Mouse (Mus musculus): ENCODE measurements around the gene Lamtor4. TPM values are rescaled to one million over a fixed set of nuclear protein-coding genes. Genes with fewer than 3 reads are reported as not detected.

Lamtor4 gene
- polyA plus RNA-seq, 1 experiment, result 131 TPM

- Histone ChIP-seq H3K9me3 (peaks cover 10% of the 10 kb centered on the region), H3K4me3 (replicated peaks) (peak overlapping the region; percentile 47), H3K27me3 (replicated peaks) (peaks cover 27% of the 10 kb centered on the region), H3K36me3 (replicated peaks; ENCODE audit: low read length) (no peaks in the 10 kb centered on the region), H3K4me1 (peaks cover 55% of the 10 kb centered on the region)
- no peak for TF ChIP-seq FLI1 (IDR thresholded peaks at IDR 0.05; ENCODE audit: low read length)
- TF ChIP-seq GATA1 (IDR thresholded peaks at IDR 0.05; ENCODE audit: borderline replicate concordance, low read length), result no peak
Measured at GRCm38 (mm10) chr5:138280829-138281228, 25.5 kb downstream of the Lamtor4 start.

- TF ChIP-seq FLI1 (IDR thresholded peaks at IDR 0.05; ENCODE audit: low read length) (no peak), GATA1 (IDR thresholded peaks at IDR 0.05; ENCODE audit: borderline replicate concordance, low read length) (no peak)
- H3K4me3 ChIP-seq (replicated peaks), result no peak overlapping the region
- peaks cover 27% of the 10 kb centered on the region for H3K27me3 ChIP-seq (replicated peaks)
- peaks cover 10% of the 10 kb centered on the region for H3K9me3 ChIP-seq
- no peaks in the 10 kb centered on the region for H3K36me3 ChIP-seq (replicated peaks; ENCODE audit: low read length)
- H3K4me1 ChIP-seq, result peaks cover 46% of the 10 kb centered on the region
Measured at GRCm38 (mm10) chr5:138281798-138282197, 26.5 kb downstream of the Lamtor4 start.

- no peak for TF ChIP-seq GATA1 (IDR thresholded peaks at IDR 0.05; ENCODE audit: borderline replicate concordance, low read length)
- Histone ChIP-seq H3K9me3 (peaks cover 13% of the 10 kb centered on the region), H3K27me3 (replicated peaks) (peaks cover 25% of the 10 kb centered on the region), H3K4me3 (replicated peaks) (no peak overlapping the region), H3K4me1 (peaks cover 28% of the 10 kb centered on the region), H3K36me3 (replicated peaks; ENCODE audit: low read length) (no peaks in the 10 kb centered on the region)
Measured at GRCm38 (mm10) chr5:138283540-138283939, 28.3 kb downstream of the Lamtor4 start.

GRCm38 (mm10) chr5:138287861-138288260 lies 32.6 kb downstream of the Lamtor4 start:
- Histone ChIP-seq H3K4me1 (no peaks in the 10 kb centered on the region; the same call in 1 of the 2 replicates), H3K4me3 (replicated peaks) (no peak overlapping the region), H3K36me3 (replicated peaks; ENCODE audit: low read length) (no peaks in the 10 kb centered on the region), H3K9me3 (peaks cover 3% of the 10 kb centered on the region), H3K27me3 (replicated peaks) (no peaks in the 10 kb centered on the region)
- TF ChIP-seq GATA1 (IDR thresholded peaks at IDR 0.05; ENCODE audit: borderline replicate concordance, low read length) (no peak), FLI1 (IDR thresholded peaks at IDR 0.05; ENCODE audit: low read length) (no peak)

GRCm38 (mm10) chr5:138291638-138292037 lies 36.4 kb downstream of the Lamtor4 start:
- H3K4me3 ChIP-seq (replicated peaks), result no peak overlapping the region
- H3K27me3 ChIP-seq (replicated peaks), result no peaks in the 10 kb centered on the region
- TF ChIP-seq GATA1 (IDR thresholded peaks at IDR 0.05; ENCODE audit: borderline replicate concordance, low read length), result no peak
- TF ChIP-seq FLI1 (IDR thresholded peaks at IDR 0.05; ENCODE audit: low read length), result no peak
- H3K4me1 ChIP-seq, result no peaks in the 10 kb centered on the region
- peaks cover 3% of the 10 kb centered on the region for H3K9me3 ChIP-seq
- no peaks in the 10 kb centered on the region for H3K36me3 ChIP-seq (replicated peaks; ENCODE audit: low read length)

- TF ChIP-seq FLI1 (IDR thresholded peaks at IDR 0.05; ENCODE audit: low read length) (no peak), GATA1 (IDR thresholded peaks at IDR 0.05; ENCODE audit: borderline replicate concordance, low read length) (no peak)
- Histone ChIP-seq H3K27me3 (replicated peaks) (no peaks in the 10 kb centered on the region), H3K9me3 (no peaks in the 10 kb centered on the region), H3K36me3 (replicated peaks; ENCODE audit: low read length) (no peaks in the 10 kb centered on the region), H3K4me3 (replicated peaks) (no peak overlapping the region), H3K4me1 (no peaks in the 10 kb centered on the region)
Measured at GRCm38 (mm10) chr5:138294158-138294557, 38.9 kb downstream of the Lamtor4 start.

GRCm38 (mm10) chr5:138299613-138300012 lies 44.3 kb downstream of the Lamtor4 start:
- TF ChIP-seq GATA1 (IDR thresholded peaks at IDR 0.05; ENCODE audit: borderline replicate concordance, low read length) (no peak), FLI1 (IDR thresholded peaks at IDR 0.05; ENCODE audit: low read length) (no peak)
- Histone ChIP-seq H3K9me3 (no peaks in the 10 kb centered on the region), H3K4me3 (replicated peaks) (no peak overlapping the region), H3K27me3 (replicated peaks) (no peaks in the 10 kb centered on the region), H3K4me1 (peaks cover 11% of the 10 kb centered on the region), H3K36me3 (replicated peaks; ENCODE audit: low read length) (peaks cover 2% of the 10 kb centered on the region)

Other genes with a start within 250 kb of the Lamtor4 start
- not detected in 2 replicates for gene Smok3a, start 234.2 kb upstream of the Lamtor4 start, polyA plus RNA-seq (2012; ENCODE audit: insufficient read depth, low replicate concordance)
- gene Smok3b, start 234.1 kb upstream of the Lamtor4 start, polyA plus RNA-seq (2012; ENCODE audit: insufficient read depth, low replicate concordance), result 0.06 TPM in 1 of 2 replicates, not detected in the other
- not detected in 2 replicates for gene Smok3c, start 202.3 kb upstream of the Lamtor4 start, polyA plus RNA-seq (2012; ENCODE audit: insufficient read depth, low replicate concordance)
- gene Zkscan1, start 170.4 kb upstream of the Lamtor4 start, polyA plus RNA-seq (2012; ENCODE audit: insufficient read depth, low replicate concordance), result 0.38 TPM in 1 of 2 replicates, not detected in the other
- gene Zscan21, start 138.6 kb upstream of the Lamtor4 start, polyA plus RNA-seq (2012; ENCODE audit: insufficient read depth, low replicate concordance), result 0.86 TPM in 1 of 2 replicates, not detected in the other
- gene Zfp113, start 99.7 kb upstream of the Lamtor4 start, polyA plus RNA-seq (2012; ENCODE audit: insufficient read depth, low replicate concordance), result 0.13 TPM in 1 of 2 replicates, not detected in the other
- 18.0 and 85.5 TPM in 2 replicates for gene Cops6, start 94.4 kb upstream of the Lamtor4 start, polyA plus RNA-seq (2012; ENCODE audit: insufficient read depth, low replicate concordance)
- 5.5 and 7.4 TPM in 2 replicates for gene Ap4m1, start 83.5 kb upstream of the Lamtor4 start, polyA plus RNA-seq (2012; ENCODE audit: insufficient read depth, low replicate concordance)
- 6.7 and 10.6 TPM in 2 replicates for gene Mcm7, start 83.1 kb upstream of the Lamtor4 start, polyA plus RNA-seq (2012; ENCODE audit: insufficient read depth, low replicate concordance)
- 21.9 and 50.3 TPM in 2 replicates for gene Taf6, start 68.0 kb upstream of the Lamtor4 start, polyA plus RNA-seq (2012; ENCODE audit: insufficient read depth, low replicate concordance)
- 1.8 and 2.1 TPM in 2 replicates for gene Cnpy4, start 68.0 kb upstream of the Lamtor4 start, polyA plus RNA-seq (2012; ENCODE audit: insufficient read depth, low replicate concordance)
- gene Mblac1, start 61.2 kb upstream of the Lamtor4 start, polyA plus RNA-seq (2012; ENCODE audit: insufficient read depth, low replicate concordance), result 3.8 TPM in 1 of 2 replicates, not detected in the other
- 0.40 TPM in 1 of 2 replicates, not detected in the other for gene Nxpe5, start 29.6 kb upstream of the Lamtor4 start, polyA plus RNA-seq (2012; ENCODE audit: insufficient read depth, low replicate concordance)
- 49.9 and 62.5 TPM in 2 replicates for gene BC037034, start 8.6 kb downstream of the Lamtor4 start, polyA plus RNA-seq (2012; ENCODE audit: insufficient read depth, low replicate concordance)
- gene Gal3st4, start 17.4 kb downstream of the Lamtor4 start, polyA plus RNA-seq (2012; ENCODE audit: insufficient read depth, low replicate concordance), result not detected in 2 replicates
- not detected in 2 replicates for gene Gm43720, start 24.5 kb downstream of the Lamtor4 start, polyA plus RNA-seq (2012; ENCODE audit: insufficient read depth, low replicate concordance)
- gene Gpc2, start 24.5 kb downstream of the Lamtor4 start, polyA plus RNA-seq (2012; ENCODE audit: insufficient read depth, low replicate concordance), result 2.6 and 3.1 TPM in 2 replicates
- 0.66 and 9.2 TPM in 2 replicates for gene Stag3, start 24.8 kb downstream of the Lamtor4 start, polyA plus RNA-seq (2012; ENCODE audit: insufficient read depth, low replicate concordance)
- not detected in 2 replicates for gene Pvrig, start 86.5 kb downstream of the Lamtor4 start, polyA plus RNA-seq (2012; ENCODE audit: insufficient read depth, low replicate concordance)
- 0.27 TPM in 1 of 2 replicates, not detected in the other for gene Zfp157, start 186.0 kb downstream of the Lamtor4 start, polyA plus RNA-seq (2012; ENCODE audit: insufficient read depth, low replicate concordance)

All from megakaryocyte, embryonic 14.5 days (primary cell).